Mouse (Mus musculus): ENCODE measurements around the gene Eng.

GRCm38 (mm10) chr2:32624111-32624748 is 22.2 kb upstream of the Eng start:
- TF ChIP-seq CTCF (IDR thresholded peaks at IDR 0.05; ENCODE audit: control insufficient read depth, insufficient read depth, low read length) (no peak), POLR2A (IDR thresholded peaks at IDR 0.05; ENCODE audit: borderline replicate concordance, control insufficient read depth, low read depth, low read length) (no peak)
